Mouse (Mus musculus) small intestine, adult 2 months (tissue): ENCODE measurements around the gene Cuedc1. TPM values are rescaled to one million over a fixed set of nuclear protein-coding genes. Genes with fewer than 3 reads are reported as not detected.
A peak's percentile ranks its signal among the peaks of the same experiment; 100 is the strongest.

Experiments
- H3K27ac ChIP-seq: fragments of 200-500 bp; 2 replicates; pipeline ENCODE4 v1.5.1; 2012; ENCODE audit warnings: low read depth, low read length, control low read depth, inconsistent platforms; ENCODE audit not compliant: insufficient read depth
- H3K27me3 ChIP-seq: fragments of 200-500 bp; 2 replicates; pipeline ENCODE4 v1.6.1; 2012; ENCODE audit warnings: mild to moderate bottlenecking, moderate library complexity, low read length, inconsistent platforms; ENCODE audit not compliant: control insufficient read depth, insufficient read depth
- H3K36me3 ChIP-seq: fragments of 200-500 bp; 2 replicates; pipeline ENCODE4 v1.6.1; 2012; ENCODE audit warnings: mild to moderate bottlenecking, low read length, control low read depth, inconsistent platforms; ENCODE audit not compliant: control insufficient read depth, insufficient read depth
- H3K4me1 ChIP-seq: fragments of 200-500 bp; 2 replicates; pipeline ENCODE4 v1.6.1; 2012; ENCODE audit warnings: low read length, inconsistent platforms, mixed read lengths; ENCODE audit not compliant: control insufficient read depth, insufficient read depth, insufficient read length
- H3K4me3 ChIP-seq: fragments of 200-500 bp; 2 replicates; pipeline ENCODE4 v1.5.1; 2012; ENCODE audit warnings: low read depth, mild to moderate bottlenecking, control low read depth, inconsistent platforms, low read length, moderate library complexity
- CTCF ChIP-seq: fragments of 200-500 bp; IDR thresholded peaks from 2 replicates; pipeline ENCODE4 v1.5.1; 2012; ENCODE audit warnings: low read depth, mild to moderate bottlenecking, control low read depth, inconsistent platforms, low read length, moderate library complexity, mixed read lengths; ENCODE audit not compliant: insufficient replicate concordance, insufficient read length; ENCODE audit errors: extremely low read depth
- POLR2A ChIP-seq: fragments of 200-500 bp; IDR thresholded peaks from 2 replicates; pipeline ENCODE4 v1.6.1; 2012; ENCODE audit warnings: low read depth, mild to moderate bottlenecking, control low read depth, inconsistent platforms, low read length, moderate library complexity
- WGBS: fragments of 180-500 bp; shearing (Covaris S2); methylation state at CpG from one replicate; pipeline ENCODE4 v1.1.7; 2018; 5-methylcytosine and 5-hydroxymethylcytosine counted together
- polyA plus RNA-seq: library from polyadenylated mRNA; depleted of rRNA; stranded (reverse); fragments of >200 nt; gene quantifications from 2 replicates; pipeline ENCODE4 v1.2.3, GENCODE M21; 2012

Cuedc1 gene
- polyA plus RNA-seq, 1 experiment: 13.3 TPM

DNA sequence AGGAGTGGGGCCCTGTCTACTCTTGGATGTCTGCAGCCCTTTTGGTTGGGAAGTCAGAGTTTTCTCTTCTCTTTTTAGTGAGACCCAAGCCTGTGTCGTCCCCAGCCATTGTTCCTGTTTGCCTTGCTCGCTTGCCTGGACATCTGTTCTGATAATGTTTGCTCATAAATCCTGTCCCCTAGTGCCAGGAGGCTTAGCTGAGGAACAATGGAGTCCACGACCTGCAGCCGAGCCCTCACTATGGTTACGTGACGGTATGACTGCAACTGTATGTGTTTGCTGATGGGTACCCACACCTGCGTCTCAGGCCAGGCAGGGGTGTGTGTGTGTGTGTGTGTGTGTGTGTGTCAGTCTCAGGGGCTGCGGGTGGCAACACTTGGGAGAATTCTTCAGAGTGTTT, 44.5 kb downstream of the Cuedc1 start:
- H3K27me3 ChIP-seq: no peaks in the 10 kb centered on the region
- peaks cover 31% of the 10 kb centered on the region for H3K4me1 ChIP-seq
- TF ChIP-seq POLR2A: no peak
- no peak for TF ChIP-seq CTCF
- H3K4me3 ChIP-seq: no peak overlapping the region
- 43% methylated on average over 8 of the region's 8 CpGs for WGBS
- no peaks in the 10 kb centered on the region for H3K36me3 ChIP-seq
- no peak overlapping the region for H3K27ac ChIP-seq

DNA sequence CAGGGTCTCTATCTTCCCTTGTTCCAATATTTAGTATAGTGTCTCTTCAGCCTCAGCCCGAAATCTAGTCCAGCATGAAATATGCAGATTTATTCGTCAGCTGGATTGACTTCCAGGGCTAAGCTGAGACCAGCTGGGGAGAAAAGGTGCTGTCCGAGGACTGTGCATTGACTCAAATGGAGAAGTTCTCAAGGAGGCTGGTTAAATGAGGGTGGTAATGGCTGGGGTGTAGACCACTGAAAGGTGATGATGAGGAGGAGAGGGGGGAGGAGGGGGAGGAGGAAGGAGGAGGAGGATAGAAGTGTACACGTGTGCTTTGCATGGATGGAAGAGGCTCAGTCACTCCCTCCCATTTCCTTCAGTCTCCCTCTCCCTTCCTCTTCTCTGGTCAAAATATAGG, 46.2 kb downstream of the Cuedc1 start:
- H3K4me3 ChIP-seq: no peak overlapping the region
- peaks cover 28% of the 10 kb centered on the region for H3K4me1 ChIP-seq
- H3K27me3 ChIP-seq: no peaks in the 10 kb centered on the region
- H3K27ac ChIP-seq: no peak overlapping the region
- H3K36me3 ChIP-seq: no peaks in the 10 kb centered on the region
- WGBS: 74% methylated on average over 4 of the region's 4 CpGs
- no peak for TF ChIP-seq POLR2A
- no peak for TF ChIP-seq CTCF

DNA sequence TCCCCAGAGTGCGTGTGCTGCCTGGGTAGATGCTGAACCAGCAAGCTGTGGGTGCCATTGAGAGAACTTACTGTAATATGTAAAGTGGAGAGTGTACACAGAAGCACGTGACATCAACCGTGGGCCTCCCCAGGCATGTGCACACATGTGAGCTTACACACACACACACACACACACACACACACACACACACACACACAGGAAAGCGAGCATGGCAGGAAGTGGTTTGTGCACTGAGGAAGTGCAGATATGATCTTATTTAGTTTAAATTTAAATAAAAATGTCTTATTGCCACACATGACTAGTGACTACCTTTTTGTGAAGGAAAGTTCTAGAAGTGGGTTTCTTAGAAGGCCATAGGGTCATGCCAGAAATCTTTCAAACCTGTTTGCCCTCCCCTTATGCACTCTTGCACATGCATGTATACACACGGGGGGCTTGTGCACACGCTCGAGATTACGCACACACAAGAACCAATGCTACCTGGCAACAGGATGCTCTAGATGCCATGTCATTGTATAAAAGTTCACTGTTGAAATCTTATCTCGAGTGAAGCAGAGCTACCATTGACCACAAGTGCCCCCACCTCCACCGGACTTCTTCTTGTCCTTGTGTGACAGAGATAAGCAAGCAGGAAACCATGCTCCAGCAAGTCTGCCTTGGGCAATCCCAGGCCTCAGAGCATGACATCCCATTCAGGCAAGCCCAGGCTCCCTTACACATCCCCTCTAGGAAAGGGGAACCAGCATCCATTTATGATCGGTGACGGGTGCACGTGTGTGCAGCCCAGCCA, 47.6 kb downstream of the Cuedc1 start:
- Histone ChIP-seq H3K4me1 (peaks cover 19% of the 10 kb centered on the region), H3K27ac (no peak overlapping the region), H3K4me3 (no peak overlapping the region), H3K36me3 (no peaks in the 10 kb centered on the region), H3K27me3 (no peaks in the 10 kb centered on the region)
- TF ChIP-seq POLR2A (no peak), CTCF (no peak)
- WGBS: 75% methylated on average over 13 of the region's 13 CpGs

DNA sequence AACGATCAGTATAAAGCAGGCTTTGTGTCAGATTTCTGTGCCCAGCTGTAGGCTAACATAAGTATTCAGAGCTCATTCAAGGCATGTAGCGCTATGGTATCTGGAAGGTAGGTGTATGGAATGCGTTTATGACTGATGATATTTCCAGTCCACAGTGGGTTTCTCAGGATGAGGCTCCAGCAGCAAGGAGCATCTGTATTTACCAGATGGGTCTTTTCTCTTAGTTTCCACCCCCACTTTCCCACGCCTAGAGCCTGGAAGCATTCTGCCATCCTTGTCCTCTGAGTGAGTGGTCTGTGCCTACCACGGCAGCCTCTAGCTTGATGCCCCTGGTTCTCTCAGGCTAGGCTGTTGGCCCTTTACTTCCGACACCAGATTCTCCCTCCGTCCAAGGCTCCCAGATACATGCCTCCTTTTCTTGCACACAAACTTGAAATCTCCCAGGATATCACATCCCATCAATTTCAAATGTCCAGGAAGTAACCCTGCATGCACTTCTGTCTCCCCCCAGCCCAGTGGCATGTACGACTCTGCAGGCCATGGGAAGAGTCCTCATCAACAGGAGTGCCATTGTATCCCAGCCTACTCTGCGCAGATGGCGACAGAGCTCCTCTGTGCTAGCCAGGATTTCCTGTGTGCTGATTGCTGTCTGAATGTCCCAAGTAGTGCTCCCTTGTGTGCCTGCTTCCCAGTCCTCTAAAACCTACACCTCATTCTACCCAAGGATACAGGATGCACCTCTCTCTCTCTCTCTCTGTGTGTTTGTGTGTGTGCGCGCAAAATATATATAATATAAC, 48.6 kb downstream of the Cuedc1 start:
- WGBS: 92% methylated on average over 12 of the region's 12 CpGs
- H3K27me3 ChIP-seq: no peaks in the 10 kb centered on the region
- H3K27ac ChIP-seq: no peak overlapping the region
- TF ChIP-seq CTCF (no peak), POLR2A (no peak)
- H3K4me1 ChIP-seq: peaks cover 22% of the 10 kb centered on the region
- H3K36me3 ChIP-seq: no peaks in the 10 kb centered on the region
- no peak overlapping the region for H3K4me3 ChIP-seq

DNA sequence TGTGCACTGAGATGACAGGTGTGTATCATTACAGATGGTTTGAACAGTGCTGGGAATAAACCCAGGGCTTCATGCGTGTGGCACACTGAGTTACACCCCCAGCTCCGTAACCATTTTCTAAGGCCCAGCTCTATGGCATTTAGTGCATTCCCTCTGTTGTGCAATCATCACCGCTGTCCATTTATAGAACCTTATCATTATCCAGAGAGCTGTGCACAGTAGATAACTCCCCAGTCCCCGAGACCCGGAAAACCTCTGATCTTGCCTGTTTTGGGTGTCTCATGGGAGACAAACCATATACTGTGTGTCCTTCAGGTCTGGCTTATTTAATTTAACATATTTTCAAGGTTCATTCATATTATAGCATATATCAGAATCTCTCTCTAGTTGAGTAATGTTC, 49.5 kb downstream of the Cuedc1 start:
- Histone ChIP-seq H3K4me1 (peaks cover 28% of the 10 kb centered on the region), H3K4me3 (no peak overlapping the region), H3K27ac (no peak overlapping the region), H3K27me3 (no peaks in the 10 kb centered on the region), H3K36me3 (no peaks in the 10 kb centered on the region)
- 40% methylated on average over 5 of the region's 5 CpGs for WGBS
- no peak for TF ChIP-seq POLR2A
- no peak for TF ChIP-seq CTCF

DNA sequence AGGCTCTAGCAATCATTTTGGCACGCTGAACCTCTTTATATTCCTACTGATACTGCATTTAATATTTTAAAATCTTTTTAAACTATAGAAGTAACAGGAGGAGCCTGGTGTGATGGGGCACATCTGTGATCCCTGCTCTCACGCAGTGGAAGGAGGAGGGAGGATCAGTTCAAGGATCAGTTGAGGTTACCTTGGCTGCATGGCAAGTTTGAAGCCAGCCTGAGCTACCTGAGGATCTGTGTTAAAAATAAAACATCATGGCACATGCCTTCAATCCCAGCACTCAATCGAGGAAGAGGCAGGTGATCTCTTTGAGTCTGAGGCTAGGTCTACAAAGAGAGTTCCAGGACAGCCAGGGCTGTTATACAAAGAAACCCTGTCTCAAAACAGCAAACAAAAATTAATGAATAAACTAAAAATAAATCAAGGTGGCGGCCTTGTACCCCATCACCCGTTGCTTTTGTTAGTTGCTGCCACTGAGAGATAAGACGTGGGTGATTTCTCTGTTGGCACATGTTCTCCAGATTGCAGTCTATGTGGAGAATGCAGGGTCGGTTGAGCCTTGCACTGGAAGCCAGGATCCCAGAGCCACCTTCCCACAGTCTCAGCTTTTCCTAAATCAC, 50.3 kb downstream of the Cuedc1 start:
- TF ChIP-seq POLR2A (no peak), CTCF (no peak)
- peaks cover 34% of the 10 kb centered on the region for H3K4me1 ChIP-seq

DNA sequence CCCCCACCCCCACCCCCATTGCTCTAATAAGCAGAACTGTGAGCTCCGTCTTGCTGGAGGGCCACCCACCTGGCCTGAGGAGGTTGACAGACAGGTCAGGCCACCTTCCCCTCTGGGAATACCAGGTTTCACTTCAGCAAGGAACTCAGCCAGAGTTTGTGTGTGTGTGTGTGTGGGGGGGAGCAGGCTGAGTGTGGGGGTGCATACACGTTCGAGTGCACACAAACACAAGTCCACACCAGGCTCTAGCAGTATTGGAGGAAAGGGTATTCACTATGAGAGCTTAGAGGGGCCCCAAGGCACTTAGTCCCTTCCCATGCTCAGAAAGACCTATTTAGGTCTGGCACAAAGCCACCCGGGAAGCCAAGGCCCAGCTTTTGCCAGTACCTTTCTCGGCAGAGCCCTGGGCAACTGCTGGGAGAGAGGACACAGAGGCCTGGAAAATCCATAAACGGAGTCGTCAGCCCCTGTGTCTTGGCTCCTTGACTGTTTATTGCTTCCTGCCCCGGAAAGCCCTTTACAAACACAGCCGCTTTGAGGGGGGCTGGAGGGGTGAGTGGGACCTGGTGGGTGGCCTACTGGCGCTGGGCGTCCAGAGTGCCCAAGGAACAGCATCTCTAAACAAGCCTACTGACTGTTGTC, 50.9 kb downstream of the Cuedc1 start:
- H3K27ac ChIP-seq: peak overlapping the region; percentile 69
- H3K4me3 ChIP-seq: no peak overlapping the region
- 21% methylated on average over 11 of the region's 11 CpGs for WGBS
- no peak for TF ChIP-seq CTCF
- TF ChIP-seq POLR2A: no peak
- H3K27me3 ChIP-seq: no peaks in the 10 kb centered on the region
- H3K4me1 ChIP-seq: peaks cover 34% of the 10 kb centered on the region
- H3K36me3 ChIP-seq: no peaks in the 10 kb centered on the region

More for the DNA sequence above, 50.3 kb downstream of the Cuedc1 start:
- Histone ChIP-seq H3K27me3 (no peaks in the 10 kb centered on the region), H3K4me3 (no peak overlapping the region), H3K27ac (peak overlapping the region; percentile 69), H3K36me3 (no peaks in the 10 kb centered on the region)
- WGBS: 34% methylated on average over 7 of the region's 7 CpGs
